Mouse (Mus musculus): ENCODE data around the gene Sema5b.

DNA sequence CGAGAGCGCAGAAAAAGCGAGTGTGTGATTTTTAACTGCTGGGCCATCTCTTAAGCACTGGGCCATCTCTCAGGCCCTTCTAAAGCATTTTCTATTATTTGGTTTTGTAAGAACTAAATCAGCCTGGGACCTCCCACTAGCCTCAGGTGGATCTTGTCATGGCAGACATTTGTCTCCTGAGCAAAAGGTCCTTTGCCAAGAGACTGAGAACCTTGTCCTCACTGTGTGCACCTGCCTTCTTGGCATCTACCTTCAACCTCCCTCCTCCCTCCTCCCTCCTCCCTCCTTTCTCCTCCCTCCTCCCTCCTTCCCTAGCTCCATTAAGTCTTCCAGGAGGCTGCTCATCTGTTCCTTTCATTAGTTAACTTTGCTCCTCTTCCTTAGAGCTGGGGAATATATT lies 32.6 kb downstream of the Sema5b start:
- TF ChIP-seq CTCF (IDR thresholded peaks at IDR 0.05; ENCODE audit: low read depth, low read length) = no peak
- no peak for TF ChIP-seq POLR2A (IDR thresholded peaks at IDR 0.05; ENCODE audit: borderline replicate concordance, low read depth, low read length)
